Mouse (Mus musculus) kidney, adult 2 months (tissue): Measurements from ENCODE around the gene Wwox. TPM values are rescaled to one million over a fixed set of nuclear protein-coding genes. Genes with fewer than 3 reads are reported as not detected.

Experiments
- DNase-seq: peaks from one replicate; pipeline ENCODE4 v3.0.0; 2021
- H3K27ac ChIP-seq: fragments of 200-500 bp; 2 replicates; pipeline ENCODE4 v1.5.1; 2012; ENCODE audit warnings: low read depth, low read length, control low read depth, inconsistent platforms; ENCODE audit not compliant: insufficient read depth
- H3K27me3 ChIP-seq: fragments of 200-500 bp; replicated peaks from 2 replicates; pipeline ENCODE4 v1.6.1; 2012; ENCODE audit warnings: mild to moderate bottlenecking, moderate library complexity, low read length, inconsistent platforms; ENCODE audit not compliant: control insufficient read depth, insufficient read depth
- H3K36me3 ChIP-seq: fragments of 200-500 bp; 2 replicates; pipeline ENCODE4 v1.6.1; 2012; ENCODE audit warnings: mild to moderate bottlenecking, moderate library complexity, low read length, inconsistent platforms; ENCODE audit not compliant: control insufficient read depth, insufficient read depth
- H3K4me1 ChIP-seq: fragments of 200-500 bp; 2 replicates; pipeline ENCODE4 v1.6.1; 2011; ENCODE audit warnings: low read length; ENCODE audit not compliant: control insufficient read depth, insufficient read depth
- H3K4me3 ChIP-seq: fragments of 200-500 bp; 2 replicates; pipeline ENCODE4 v1.5.1; 2011; ENCODE audit warnings: mild to moderate bottlenecking, low read depth, low read length, control low read depth; ENCODE audit not compliant: insufficient read depth
- CTCF ChIP-seq: fragments of 200-500 bp; conservative IDR thresholded peaks from 2 replicates; pipeline ENCODE4 v1.5.1; 2011; ENCODE audit warnings: low read depth, mild to moderate bottlenecking, control low read depth, low read length, moderate library complexity, mixed read lengths; ENCODE audit not compliant: insufficient read depth, insufficient read length
- POLR2A ChIP-seq: fragments of 200-500 bp; IDR thresholded peaks from one replicate; pipeline ENCODE4 v1.6.1; 2011; ENCODE audit warnings: low read depth, low read length, control low read depth
- WGBS: fragments of 180-500 bp; shearing (Covaris S2); methylation state at CpG from one replicate; pipeline ENCODE4 v1.1.7; 2018; 5-methylcytosine and 5-hydroxymethylcytosine counted together
- polyA plus RNA-seq: library from polyadenylated mRNA; depleted of rRNA; stranded (reverse); fragments of >200 nt; gene quantifications from 2 replicates; pipeline ENCODE4 v1.2.3, GENCODE M21; 2012

Wwox gene
- polyA plus RNA-seq, 1 experiment: 15.3 TPM

GRCm38 (mm10) chr8:114939338-114939737 lies 499.9 kb downstream of the Wwox start:
- no peak for TF ChIP-seq POLR2A
- no peak for TF ChIP-seq CTCF
- DNase-seq: no peak
- Histone ChIP-seq H3K27ac (no peak overlapping the region), H3K27me3 (no peaks in the 10 kb centered on the region), H3K36me3 (no peaks in the 10 kb centered on the region), H3K4me1 (no peaks in the 10 kb centered on the region), H3K4me3 (no peak overlapping the region)
- 85% methylated on average over 8 of the region's 8 CpGs for WGBS

GRCm38 (mm10) chr8:114941096-114941495 lies 501.6 kb downstream of the Wwox start:
- no peaks in the 10 kb centered on the region for H3K4me1 ChIP-seq
- no peaks in the 10 kb centered on the region for H3K36me3 ChIP-seq
- WGBS: 83% methylated on average over 5 of the region's 5 CpGs
- no peak overlapping the region for H3K27ac ChIP-seq
- DNase-seq: no peak
- TF ChIP-seq CTCF (no peak), POLR2A (no peak)
- H3K4me3 ChIP-seq: no peak overlapping the region
- H3K27me3 ChIP-seq: no peaks in the 10 kb centered on the region

GRCm38 (mm10) chr8:114941644-114942043 lies 502.2 kb downstream of the Wwox start:
- TF ChIP-seq POLR2A: no peak
- 35% methylated on average over 9 of the region's 9 CpGs for WGBS
- Histone ChIP-seq H3K4me1 (no peaks in the 10 kb centered on the region), H3K27me3 (no peaks in the 10 kb centered on the region), H3K27ac (no peak overlapping the region), H3K36me3 (no peaks in the 10 kb centered on the region), H3K4me3 (no peak overlapping the region)
- DNase-seq: no peak

GRCm38 (mm10) chr8:114947921-114948320 lies 508.5 kb downstream of the Wwox start:
- no peak overlapping the region for H3K27ac ChIP-seq
- no peak for DNase-seq
- no peaks in the 10 kb centered on the region for H3K36me3 ChIP-seq
- TF ChIP-seq CTCF (no peak), POLR2A (no peak)
- H3K27me3 ChIP-seq: no peaks in the 10 kb centered on the region
- 66% methylated on average over 6 of the region's 6 CpGs for WGBS
- no peak overlapping the region for H3K4me3 ChIP-seq
- H3K4me1 ChIP-seq: no peaks in the 10 kb centered on the region

- Histone ChIP-seq H3K36me3 (no peaks in the 10 kb centered on the region), H3K27ac (no peak overlapping the region), H3K27me3 (no peaks in the 10 kb centered on the region), H3K4me3 (no peak overlapping the region), H3K4me1 (no peaks in the 10 kb centered on the region)
- DNase-seq: no peak
- TF ChIP-seq CTCF: no peak
- TF ChIP-seq POLR2A: no peak
- 64% methylated on average over 8 of the region's 8 CpGs for WGBS
Observed at GRCm38 (mm10) chr8:114956377-114957168, 517.1 kb downstream of the Wwox start.

- WGBS: 35% methylated on average over 16 of the region's 16 CpGs
Observed at GRCm38 (mm10) chr8:114958437-114959107, 519.1 kb downstream of the Wwox start.

GRCm38 (mm10) chr8:114959406-114959805 lies 520.0 kb downstream of the Wwox start:
- Histone ChIP-seq H3K4me3 (no peak overlapping the region), H3K27ac (no peak overlapping the region), H3K27me3 (no peaks in the 10 kb centered on the region), H3K36me3 (no peaks in the 10 kb centered on the region), H3K4me1 (no peaks in the 10 kb centered on the region)
- TF ChIP-seq CTCF: no peak
- no peak for TF ChIP-seq POLR2A
- DNase-seq: no peak
- whole genome bisulfite sequencing: 59% methylated on average over 11 of the region's 11 CpGs

More at GRCm38 (mm10) chr8:114958437-114959107, 519.1 kb downstream of the Wwox start:
- H3K27me3 ChIP-seq: no peaks in the 10 kb centered on the region
- TF ChIP-seq POLR2A (no peak), CTCF (no peak)
- no peak overlapping the region for H3K4me3 ChIP-seq
- no peak for DNase-seq
- no peaks in the 10 kb centered on the region for H3K4me1 ChIP-seq
- H3K27ac ChIP-seq: no peak overlapping the region
- no peaks in the 10 kb centered on the region for H3K36me3 ChIP-seq
